Mouse (Mus musculus) gastrocnemius, adult 2 months (tissue): ENCODE measurements at regions not wholly inside any gene's neighbourhood (a gene's known extent, or its start where the extent isn't known, plus 50 kb on each side); places are given as distances from the start of the nearest gene placed in this dataset.
A peak's percentile ranks its signal among the peaks of the same experiment; 100 is the strongest.

Source experiments
- DNase-seq: peaks from one replicate; pipeline ENCODE4 v3.0.0; 2022
- H3K27ac ChIP-seq: fragments of 200-600 bp; 2 replicates; pipeline ENCODE4 v1.8.1; 2022; ENCODE audit warnings: mild to moderate bottlenecking
- H3K4me3 ChIP-seq: fragments of 200-600 bp; 2 replicates; pipeline ENCODE4 v1.8.1; 2022; ENCODE audit warnings: mild to moderate bottlenecking, moderate library complexity
- CTCF ChIP-seq: fragments of 200-600 bp; IDR thresholded peaks from 2 replicates; pipeline ENCODE4 v1.8.1; 2022; ENCODE audit warnings: antibody characterized with exemption, mild to moderate bottlenecking, moderate library complexity
- intact Hi-C: fragments of 180-260 bp; cut with DNase I; formaldehyde crosslinking; loops from one replicate; pipeline ENCODE4 v1.15.1; 2025

- Histone ChIP-seq H3K4me3 (no peak overlapping the region), H3K27ac (no peak overlapping the region; the same call in 1 of the 2 replicates)
- DNase-seq: no peak
- no peak for TF ChIP-seq CTCF
- intact Hi-C loops: no loop called here
Measured at GRCm38 (mm10) chr12:70720178-70720894, 105.0 kb upstream of the Frmd6 start.

DNA sequence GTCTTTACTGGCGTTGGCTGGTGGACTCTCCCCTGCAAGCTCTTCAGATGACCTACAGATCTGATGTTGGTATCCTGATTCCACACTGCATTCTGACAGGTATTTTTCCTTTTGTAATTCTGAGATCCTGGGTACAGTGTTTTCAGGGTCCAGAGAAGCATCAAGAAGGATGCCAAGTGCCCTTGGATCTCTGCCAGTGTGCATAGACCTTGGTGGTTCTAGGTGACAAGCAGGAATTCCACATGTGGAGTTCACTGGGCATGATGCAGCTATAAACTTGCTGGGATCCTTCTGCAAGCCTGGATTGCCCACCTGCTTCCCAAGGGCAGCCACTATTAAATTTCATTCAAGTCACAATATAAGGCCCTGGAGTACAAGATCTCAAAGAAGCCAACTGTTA is 100.0 kb upstream of the Frmd6 start:
- intact Hi-C loops: no loop called here
- Histone ChIP-seq H3K4me3 (no peak overlapping the region), H3K27ac (no peak overlapping the region)
- no peak for TF ChIP-seq CTCF
- DNase-seq: no peak

DNA sequence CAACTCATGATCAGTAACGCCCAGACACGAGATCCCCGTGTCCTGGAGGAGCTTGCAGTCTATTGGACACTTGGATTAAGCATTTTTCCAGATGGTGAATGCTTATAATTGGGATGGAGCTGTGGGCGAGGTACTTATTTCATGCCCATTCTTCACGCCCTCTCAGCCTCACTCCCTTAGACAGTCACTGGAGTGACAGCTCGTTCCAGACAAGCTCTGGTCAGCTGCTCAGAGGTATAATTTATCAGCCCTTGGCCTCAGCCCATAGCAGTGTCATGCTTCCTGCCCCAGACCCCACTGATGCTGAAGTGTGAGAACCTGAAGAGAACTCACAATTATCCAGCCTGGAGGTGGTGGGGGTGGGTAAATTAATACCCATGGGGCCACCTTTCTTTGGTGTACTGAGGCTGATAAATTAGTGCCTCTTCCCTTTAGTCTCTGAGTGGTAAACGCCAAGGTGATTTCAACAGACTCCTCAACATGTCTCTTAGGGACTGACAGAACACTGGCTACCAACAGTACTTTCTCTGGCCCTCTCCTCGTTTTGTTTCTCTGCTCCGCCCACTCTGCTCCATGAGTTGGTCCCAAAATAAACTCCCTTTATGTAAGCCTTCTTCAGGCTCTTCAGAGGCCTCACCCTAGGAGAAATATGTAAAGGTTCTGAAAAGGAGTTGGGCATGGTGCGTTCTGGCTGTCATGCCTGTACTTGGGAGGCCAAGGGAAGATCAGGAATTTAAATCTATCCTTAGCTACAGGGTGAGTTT is 97.6 kb upstream of the Frmd6 start:
- peak; percentile 40 for DNase-seq
- Histone ChIP-seq H3K4me3 (no peak overlapping the region), H3K27ac (peak overlapping the region; percentile 44)
- intact Hi-C loops: no loop called here
- TF ChIP-seq CTCF: no peak

GRCm38 (mm10) chr12:70728407-70728806 is 96.9 kb upstream of the Frmd6 start:
- intact Hi-C loops: no loop called here
- TF ChIP-seq CTCF: no peak
- H3K27ac ChIP-seq: peak overlapping the region; percentile 44

GRCm38 (mm10) chr12:70729961-70730360 is 95.4 kb upstream of the Frmd6 start:
- no peak for DNase-seq
- no peak for TF ChIP-seq CTCF
- Histone ChIP-seq H3K4me3 (no peak overlapping the region), H3K27ac (no peak overlapping the region)
- intact Hi-C loops: no loop called here

More at GRCm38 (mm10) chr12:70728407-70728806, 96.9 kb upstream of the Frmd6 start:
- no peak for DNase-seq
- H3K4me3 ChIP-seq: no peak overlapping the region

DNA sequence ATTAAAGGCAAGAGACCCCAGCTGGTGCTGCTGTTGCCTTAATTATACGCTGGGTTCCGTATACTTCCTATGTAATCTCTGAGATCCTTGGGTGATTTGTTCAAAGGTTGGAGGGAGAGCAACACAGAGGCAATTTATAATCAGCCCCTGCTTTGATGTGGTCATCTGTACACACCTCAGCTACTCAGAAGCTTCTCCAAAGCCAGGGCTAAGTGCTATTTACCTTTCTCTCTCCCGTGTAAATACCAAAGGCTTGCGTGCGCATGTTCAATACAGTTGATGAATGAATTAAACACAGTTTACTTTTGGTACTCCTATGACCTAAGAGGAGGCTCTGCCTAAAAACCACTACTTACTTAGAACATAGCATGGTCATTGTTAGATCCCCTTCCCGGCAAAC is 93.8 kb upstream of the Frmd6 start:
- Histone ChIP-seq H3K4me3 (no peak overlapping the region), H3K27ac (no peak overlapping the region)
- DNase-seq: no peak
- intact Hi-C loops: no loop called here
- no peak for TF ChIP-seq CTCF

DNA sequence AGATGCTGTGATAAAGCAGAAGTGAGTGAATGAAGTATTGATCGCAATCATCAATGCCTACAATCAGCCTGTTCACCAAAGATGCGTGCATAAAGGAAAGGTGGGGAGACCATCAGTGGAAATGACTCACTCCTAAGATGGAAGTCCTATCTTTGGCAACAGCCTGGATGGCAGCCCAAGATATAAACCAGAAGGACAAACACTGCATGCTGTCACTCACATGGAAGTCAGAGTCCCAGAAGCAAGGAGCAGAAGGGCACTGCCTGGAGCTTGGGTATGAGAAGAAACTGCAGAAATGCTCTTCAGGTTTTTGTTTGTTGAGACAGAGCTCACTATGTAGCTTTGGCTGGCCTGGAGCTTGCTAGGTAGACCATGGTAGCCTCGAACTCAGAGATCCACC is 92.7 kb upstream of the Frmd6 start:
- Histone ChIP-seq H3K27ac (no peak overlapping the region), H3K4me3 (no peak overlapping the region)
- intact Hi-C loops: no loop called here
- TF ChIP-seq CTCF: no peak
- DNase-seq: no peak

DNA sequence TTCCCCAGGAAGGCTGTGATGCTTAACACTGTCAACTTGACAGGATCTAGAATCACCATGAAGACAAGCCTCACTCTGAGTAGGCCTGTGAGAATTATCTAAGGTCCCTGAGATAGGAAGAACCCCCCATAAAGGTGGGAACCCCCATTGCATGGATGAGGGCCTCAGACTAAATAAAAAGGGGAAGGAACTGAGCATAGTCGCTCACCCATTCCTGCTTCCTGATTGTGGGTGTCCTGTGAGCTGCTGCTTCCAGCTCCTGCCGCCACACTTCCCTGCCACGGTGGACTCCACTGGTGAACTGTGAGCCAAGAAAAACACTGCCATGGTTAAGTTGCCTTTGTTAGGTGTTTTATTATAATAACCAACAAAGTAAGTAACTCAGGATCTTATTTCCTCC is 86.8 kb upstream of the Frmd6 start:
- TF ChIP-seq CTCF: no peak
- H3K4me3 ChIP-seq: no peak overlapping the region
- H3K27ac ChIP-seq: no peak overlapping the region
- no peak for DNase-seq
- intact Hi-C loops: no loop called here

- intact Hi-C loops: no loop called here
- Histone ChIP-seq H3K4me3 (no peak overlapping the region), H3K27ac (no peak overlapping the region)
- no peak for TF ChIP-seq CTCF
- DNase-seq: no peak
Measured at GRCm38 (mm10) chr12:70739316-70739715, 86.0 kb upstream of the Frmd6 start.

GRCm38 (mm10) chr12:70739766-70740165 is 85.5 kb upstream of the Frmd6 start:
- Histone ChIP-seq H3K27ac (no peak overlapping the region), H3K4me3 (no peak overlapping the region)
- DNase-seq: no peak
- intact Hi-C loops: no loop called here
- TF ChIP-seq CTCF: no peak

GRCm38 (mm10) chr12:70742836-70743235 is 82.5 kb upstream of the Frmd6 start:
- no peak overlapping the region for H3K4me3 ChIP-seq
- TF ChIP-seq CTCF: no peak
- intact Hi-C loops: no loop called here
- H3K27ac ChIP-seq: no peak overlapping the region
- DNase-seq: no peak

- TF ChIP-seq CTCF: no peak
- H3K4me3 ChIP-seq: no peak overlapping the region
- no peak overlapping the region for H3K27ac ChIP-seq
- no peak for DNase-seq
- intact Hi-C loops: no loop called here
Measured at GRCm38 (mm10) chr12:70745681-70746080, 79.6 kb upstream of the Frmd6 start.

DNA sequence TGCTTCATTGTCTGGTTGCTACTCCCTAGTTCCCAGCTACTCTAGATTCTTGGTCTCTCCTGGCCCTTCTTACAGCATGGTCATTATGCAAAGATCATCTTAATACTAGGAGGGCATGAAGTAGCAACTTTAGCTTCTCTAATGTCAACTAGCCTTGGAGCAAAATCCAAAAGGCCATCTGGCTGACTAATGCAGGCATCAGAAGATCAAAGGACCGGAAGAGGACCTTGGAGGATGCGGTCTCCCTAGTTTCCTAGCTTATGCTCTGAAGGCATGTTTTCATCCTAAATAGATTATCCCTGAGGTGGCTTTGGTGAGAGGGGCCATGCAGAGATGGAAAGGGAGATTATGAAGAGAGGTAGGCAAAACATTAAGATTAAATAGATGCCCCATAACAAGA is 75.7 kb upstream of the Frmd6 start:
- H3K27ac ChIP-seq: no peak overlapping the region
- no peak for DNase-seq
- no peak overlapping the region for H3K4me3 ChIP-seq
- no peak for TF ChIP-seq CTCF
- intact Hi-C loops: no loop called here
